Mouse (Mus musculus) CD4-positive, CD25-positive, alpha-beta regulatory T cell, adult 4 months (primary cell): ENCODE data around the gene A230050P20Rik. TPM values are rescaled to one million over a fixed set of nuclear protein-coding genes. Genes with fewer than 3 reads are reported as not detected.

ENCODE experiments used
- ATAC-seq: one replicate; pipeline ENCODE4 v1.8.0; 2017
- polyA plus RNA-seq, 2 experiments: library from polyadenylated mRNA; unstranded; fragments of 100-300 nt; shearing (Covaris generic); gene quantifications; one replicate each; pipeline ENCODE4 v1.2.1; 2017

The A230050P20Rik gene
- polyA plus RNA-seq, 2 experiments from 2014 or later = 13.8 to 24.3 TPM

GRCm38 (mm10) chr9:20875021-20875790 lies 6.8 kb downstream of the A230050P20Rik start:
- ATAC-seq = no peak

- no peak for ATAC-seq
These were observed 8.1 kb downstream of the A230050P20Rik start for GRCm38 (mm10) chr9:20876318-20877117.

DNA sequence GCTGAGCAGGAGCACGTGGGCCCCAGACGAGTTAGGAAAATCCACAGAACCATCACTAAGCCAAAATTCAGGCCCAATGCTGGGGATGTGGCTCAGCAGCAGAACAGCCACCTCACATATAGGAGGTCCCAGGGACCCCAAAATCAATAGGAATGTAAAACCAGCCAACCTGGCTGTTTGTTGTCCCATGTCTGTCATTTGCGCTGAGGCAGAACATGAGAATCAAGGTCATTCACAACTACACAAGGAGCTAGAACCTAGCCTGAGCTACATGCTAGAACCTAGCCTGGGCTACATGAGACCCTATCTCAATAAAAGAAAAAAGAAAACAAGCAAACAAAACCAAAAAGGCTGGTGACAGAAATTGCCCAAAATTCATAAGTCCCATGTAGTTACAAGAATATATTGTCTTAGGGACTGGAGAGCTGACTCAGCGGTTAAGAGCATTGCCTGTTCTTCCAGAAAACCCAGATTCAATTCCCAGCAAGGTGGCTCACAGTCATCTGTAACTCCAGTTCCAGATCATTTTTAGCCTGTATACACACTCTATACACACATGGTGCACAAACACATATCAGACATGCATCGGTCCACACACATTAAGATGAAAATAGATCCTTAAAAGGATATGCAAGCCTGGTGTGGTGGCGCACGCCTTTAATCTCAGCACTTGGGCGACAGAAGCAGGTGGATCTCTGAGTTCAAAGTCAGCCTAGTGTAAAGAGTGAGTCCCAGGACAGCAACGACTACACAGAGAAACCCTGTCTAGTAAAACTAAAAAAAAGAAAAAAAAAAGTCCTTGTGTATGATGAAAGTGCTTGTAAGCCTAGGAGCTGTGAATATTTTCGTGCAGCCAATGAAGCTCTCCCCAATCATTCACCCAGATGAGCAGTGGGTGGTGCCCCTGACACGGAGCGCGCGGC lies 8.9 kb downstream of the A230050P20Rik start:
- peak; percentile 71 for ATAC-seq

GRCm38 (mm10) chr9:20878041-20878709 lies 9.7 kb downstream of the A230050P20Rik start:
- peak; percentile 89 for ATAC-seq

DNA sequence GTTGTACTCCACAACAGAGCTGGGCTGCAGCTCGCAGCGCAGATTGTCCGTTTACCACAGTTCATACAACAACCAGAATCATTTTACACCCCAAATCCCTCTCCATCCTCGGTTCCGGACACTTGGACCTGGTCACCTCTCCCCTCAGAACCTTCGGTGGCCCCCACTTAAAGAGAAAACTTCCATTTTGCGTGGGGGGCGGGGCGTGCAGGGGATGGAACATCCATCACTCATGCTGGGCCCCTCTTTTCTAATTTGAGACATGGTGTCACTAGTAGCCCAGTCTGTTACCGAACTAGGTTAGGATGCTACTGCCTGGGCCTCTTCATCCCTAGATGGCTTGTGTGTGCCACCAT lies 10.2 kb downstream of the A230050P20Rik start:
- peak; percentile 5 for ATAC-seq

GRCm38 (mm10) chr9:20879097-20879792 lies 10.8 kb downstream of the A230050P20Rik start, which contains the start of gene Angptl6:
TSS of gene Angptl6 (minus strand) at chr9:20879727.
- no peak for ATAC-seq

GRCm38 (mm10) chr9:20886563-20886962 lies 18.1 kb downstream of the A230050P20Rik start:
- ATAC-seq = no peak

- no peak for ATAC-seq
These were observed 18.7 kb downstream of the A230050P20Rik start for GRCm38 (mm10) chr9:20887191-20887590.

DNA sequence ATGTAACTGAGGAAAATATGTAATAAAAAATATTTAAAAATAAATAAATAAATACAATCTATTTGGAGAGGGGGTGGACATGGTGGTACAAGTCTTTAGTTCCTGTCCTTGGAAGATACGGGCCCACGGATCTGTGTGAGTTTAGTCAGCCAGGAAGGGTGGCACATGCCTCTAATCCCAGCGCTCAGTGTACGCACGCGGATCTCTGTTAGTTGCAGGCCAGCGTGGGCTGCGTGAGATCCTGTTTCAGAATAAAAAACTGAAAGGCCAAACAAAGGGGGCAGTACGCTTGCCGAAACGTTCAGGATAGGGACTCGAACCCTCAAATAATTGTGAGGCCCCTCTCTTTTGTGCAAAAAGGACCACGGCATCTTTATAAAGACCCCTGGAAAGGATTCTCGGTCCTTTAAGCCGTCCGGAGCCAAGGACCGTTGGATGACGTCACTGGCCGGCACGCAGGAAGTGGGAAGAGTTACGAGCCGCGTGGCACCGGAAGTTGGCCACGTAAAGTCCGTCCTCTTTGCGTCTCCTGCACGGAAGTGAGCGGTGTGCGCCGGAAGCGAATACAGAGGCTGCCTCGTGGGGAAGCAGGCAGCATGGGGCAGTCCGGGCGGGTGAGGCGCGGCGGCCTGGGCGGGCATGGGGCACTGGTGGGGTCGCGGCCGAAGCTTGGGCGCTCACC lies 19.4 kb downstream of the A230050P20Rik start, which contains the start of gene Ppan:
TSS of gene Ppan (plus strand) at position 472 of the 682 bp plus-strand sequence.
- ATAC-seq = peak; percentile 99

GRCm38 (mm10) chr9:20888386-20888765 lies 19.9 kb downstream of the A230050P20Rik start:
- no peak for ATAC-seq

DNA sequence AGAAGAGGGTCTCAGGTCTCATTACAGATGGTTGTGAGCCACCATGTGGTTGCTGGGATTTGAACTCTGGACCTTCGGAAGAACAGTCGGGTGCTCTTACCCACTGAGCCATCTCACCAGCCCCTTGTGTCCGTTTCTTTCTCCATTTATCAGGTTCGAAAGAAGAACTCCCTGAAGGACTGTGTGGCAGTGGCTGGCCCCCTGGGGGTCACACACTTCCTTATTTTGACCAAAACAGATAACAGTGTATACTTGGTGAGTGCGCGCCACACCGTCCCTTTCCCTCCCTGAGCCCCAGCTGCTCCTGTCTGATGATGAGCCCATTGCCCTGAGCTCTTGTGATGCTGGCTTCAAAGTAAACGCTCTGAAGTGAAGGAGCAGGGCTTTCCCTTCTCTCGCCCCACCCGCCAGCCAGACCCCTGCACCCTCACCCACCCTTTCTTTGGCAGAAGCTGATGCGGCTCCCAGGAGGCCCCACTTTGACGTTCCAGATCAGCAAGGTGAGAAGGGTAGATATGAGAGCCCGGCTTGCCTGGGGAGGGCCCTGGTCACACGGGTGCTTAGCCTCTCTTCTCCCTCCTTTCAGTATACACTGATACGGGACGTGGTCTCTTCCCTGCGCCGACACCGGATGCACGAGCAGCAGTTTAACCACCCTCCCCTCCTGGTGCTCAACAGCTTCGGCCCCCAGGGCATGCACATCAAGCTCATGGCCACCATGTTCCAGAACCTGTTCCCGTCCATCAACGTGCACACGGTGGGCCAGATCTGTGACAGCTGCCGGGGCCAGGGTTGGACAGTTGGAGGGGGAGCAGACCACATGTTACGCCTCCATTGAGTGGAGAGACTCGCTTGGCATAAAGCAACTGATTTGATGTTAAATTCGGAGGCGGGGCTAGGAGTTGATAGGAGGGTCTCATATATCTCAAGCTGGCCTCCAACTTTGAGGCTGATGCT lies 21.0 kb downstream of the A230050P20Rik start:
- ATAC-seq = no peak

DNA sequence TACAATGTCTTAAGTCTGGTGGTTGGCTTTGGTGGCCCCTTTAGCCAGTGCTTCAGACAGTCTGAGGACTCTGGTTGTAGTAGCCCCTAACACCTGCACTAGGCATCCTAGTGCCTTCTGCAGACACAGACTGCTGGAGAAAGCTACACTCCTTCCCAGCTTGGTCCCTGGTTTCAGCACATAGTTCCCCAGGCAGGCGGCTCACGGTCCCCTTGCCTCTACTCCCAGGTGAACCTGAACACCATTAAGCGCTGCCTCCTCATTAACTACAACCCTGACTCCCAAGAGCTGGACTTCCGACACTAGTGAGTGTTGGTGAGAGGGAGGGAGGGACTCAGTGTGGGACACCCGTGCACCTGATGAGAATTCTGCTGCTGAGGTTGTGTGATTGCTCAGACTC lies 22.0 kb downstream of the A230050P20Rik start:
- ATAC-seq = no peak

DNA sequence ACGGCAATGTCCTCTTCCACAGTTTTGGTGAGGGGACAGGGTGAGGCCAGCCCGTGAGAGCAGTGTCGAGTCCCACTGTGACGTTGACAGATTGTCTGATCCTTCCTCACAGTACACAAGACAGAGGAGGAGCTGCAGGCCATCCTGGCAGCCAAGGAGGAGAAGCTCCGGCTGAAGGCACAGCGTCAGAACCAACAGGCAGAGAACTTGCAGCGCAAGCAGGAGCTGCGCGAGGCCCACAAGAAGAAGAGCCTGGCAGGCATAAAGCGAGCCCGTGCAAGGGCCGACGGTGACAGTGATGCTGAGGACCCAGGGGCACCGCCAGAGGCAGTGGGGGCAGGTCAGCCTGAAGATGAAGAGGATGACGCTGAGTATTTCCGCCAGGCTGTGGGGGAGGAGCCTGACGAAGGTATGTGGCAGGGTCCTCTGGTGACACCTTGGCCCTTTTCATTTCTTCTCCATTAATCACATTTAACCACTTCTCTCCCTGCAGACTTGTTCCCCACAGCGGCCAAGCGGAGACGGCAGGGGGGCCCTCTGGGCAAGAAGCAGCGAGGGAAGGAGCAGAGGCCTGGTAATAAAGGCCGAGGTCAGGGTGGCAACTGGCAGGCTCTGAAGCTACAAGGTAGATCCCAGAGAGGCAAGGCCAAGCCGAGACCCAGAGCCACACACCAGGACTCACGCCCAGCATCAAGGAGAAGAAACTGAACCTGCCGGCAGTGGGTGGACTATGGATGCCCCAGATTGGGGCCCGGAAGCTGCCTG lies 23.1 kb downstream of the A230050P20Rik start:
- no peak for ATAC-seq

DNA sequence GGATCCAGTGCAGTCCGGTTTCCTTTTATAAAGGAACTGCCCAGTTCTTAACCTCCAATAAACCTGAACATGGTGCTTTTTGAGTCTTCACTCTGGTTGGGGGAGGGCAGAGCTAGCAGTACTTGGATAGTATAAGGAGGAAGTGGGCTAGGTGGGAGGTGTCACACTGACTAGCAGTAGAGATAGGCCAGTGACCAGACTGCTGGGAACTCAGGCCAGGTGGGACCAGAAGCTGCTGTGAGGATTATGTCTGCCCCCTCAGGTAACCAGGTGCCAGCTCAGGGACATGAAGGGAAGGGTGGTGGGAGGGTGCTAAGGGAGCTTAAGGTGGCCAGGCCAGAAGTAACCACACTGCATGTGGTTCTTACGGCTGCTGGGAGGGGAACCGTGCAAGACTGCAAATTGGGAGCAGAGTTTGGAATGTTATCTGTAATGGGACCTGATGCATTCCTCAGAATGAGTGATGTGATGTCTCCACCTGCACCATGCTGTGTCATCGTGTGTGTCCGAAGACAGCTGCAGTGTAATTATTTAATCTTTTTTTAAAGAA lies 23.7 kb downstream of the A230050P20Rik start:
- ATAC-seq = no peak

DNA sequence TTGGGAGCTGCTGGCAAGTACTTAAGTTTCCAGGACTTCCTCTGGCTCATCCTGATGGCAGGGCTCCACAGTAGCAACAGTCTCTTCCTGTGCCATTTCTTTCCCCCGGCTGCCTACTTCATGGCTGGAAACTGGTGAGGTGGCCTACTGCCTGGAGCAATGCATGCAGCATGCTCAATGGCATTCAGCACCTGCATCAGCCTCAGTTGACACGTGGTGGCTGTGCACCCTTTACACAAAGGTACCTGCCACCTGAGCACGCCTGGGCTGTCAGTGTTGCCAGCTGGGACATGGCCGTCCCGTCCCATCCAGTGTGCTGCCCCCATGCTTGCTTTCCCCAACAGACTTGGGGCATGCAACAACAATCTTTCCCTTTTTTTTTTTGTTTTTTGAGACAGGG lies 24.6 kb downstream of the A230050P20Rik start:
- no peak for ATAC-seq

DNA sequence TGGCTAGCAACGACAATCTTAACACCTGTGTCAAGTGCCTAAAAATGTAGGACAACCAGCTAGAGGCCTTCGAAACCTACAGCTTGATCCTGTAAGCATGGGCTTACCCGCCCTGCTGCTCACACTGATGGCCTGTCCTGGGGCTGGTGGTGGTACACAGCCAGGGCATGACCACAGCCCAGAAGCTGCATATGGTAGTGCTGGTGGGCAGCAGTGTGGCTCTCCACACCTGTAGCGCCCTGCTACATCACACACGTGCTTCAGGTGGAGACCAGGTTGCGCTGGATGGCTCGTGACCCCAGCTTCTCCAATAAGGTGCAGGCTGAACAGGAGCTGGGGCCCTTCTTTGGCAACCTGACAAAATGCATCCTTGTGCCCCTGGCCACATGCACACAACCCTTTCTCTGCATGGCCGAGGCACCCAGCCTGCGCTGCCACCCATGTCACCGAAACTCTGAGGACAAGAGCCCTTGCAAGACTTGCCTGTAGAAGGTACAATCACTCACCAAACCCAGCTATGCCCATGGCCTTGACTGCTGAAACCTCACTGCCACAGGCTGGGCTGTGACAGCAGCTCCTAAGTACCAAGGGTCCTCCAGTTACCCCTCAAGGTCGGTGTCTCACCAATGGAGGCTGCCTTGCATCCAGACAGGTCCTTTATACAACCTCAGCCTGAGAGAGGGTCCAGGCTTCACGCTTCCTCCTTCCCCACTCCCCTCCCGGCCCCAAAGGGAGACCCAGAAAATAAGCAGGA lies 25.3 kb downstream of the A230050P20Rik start:
- no peak for ATAC-seq

DNA sequence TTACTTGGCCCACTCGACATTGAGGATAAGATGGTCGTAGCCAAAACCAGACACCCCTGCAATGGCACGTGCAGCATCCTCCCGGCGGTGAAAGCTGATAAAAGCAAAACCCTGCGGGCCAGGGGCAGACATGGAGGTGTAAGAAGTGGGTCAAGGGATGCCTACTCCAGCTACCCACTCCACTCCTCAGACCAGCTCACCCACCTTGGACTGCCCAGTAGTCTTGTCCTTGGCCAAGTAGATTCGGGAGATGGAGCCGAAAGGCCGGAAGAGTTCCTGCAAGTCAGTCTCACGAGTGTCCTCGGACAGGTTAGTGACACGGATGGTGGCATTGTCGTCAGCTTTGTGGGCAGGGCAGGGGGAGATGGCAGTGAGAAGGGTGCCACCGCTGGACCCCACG lies 26.2 kb downstream of the A230050P20Rik start:
- ATAC-seq = no peak

DNA sequence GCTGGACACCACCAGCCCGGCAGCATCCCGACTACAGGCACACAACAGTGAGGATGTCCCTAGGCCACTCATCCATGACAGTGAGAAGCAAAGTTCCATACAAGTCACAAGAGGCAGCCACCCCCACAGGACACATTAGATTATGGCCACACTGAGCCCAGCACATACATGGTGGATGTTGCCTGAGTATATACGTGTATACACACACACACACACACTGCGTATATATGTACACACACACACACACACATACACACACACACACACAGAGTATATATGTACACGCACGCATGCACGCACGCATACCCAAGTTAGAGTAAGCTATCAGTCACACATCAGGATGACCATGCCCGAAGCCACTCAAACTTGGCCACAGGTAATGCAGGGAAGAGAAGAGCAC lies 26.9 kb downstream of the A230050P20Rik start:
- ATAC-seq = no peak
